Mouse (Mus musculus): ENCODE measurements at regions not wholly inside any gene's neighbourhood (a gene's known extent, or its start where the extent isn't known, plus 50 kb on each side); places are given as distances from the start of the nearest gene placed in this dataset.

DNA sequence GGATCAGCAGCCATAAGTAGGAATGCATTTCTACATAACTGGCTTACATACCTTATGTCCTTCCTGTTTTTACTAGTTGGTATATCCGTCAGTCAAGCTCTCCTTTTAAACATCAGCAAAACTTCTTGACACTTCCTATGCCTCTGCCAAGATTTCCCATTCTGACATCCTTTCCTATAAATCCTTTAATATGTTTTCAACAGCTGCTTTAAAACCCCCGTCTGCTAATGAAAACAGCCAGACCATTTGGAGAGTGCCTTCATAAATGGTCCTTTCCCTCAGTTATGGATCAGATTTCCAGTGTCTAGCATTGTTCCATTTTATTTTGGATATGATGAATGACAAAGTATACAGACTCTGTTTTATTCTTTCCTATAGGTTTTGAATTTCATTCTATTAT lies 270.7 kb upstream of the Rgmb start:
- no peaks in the 10 kb centered on the region for H3K4me1 ChIP-seq
- DNase-seq (ENCODE audit: low spot score) = no peak
- H3K9me3 ChIP-seq (replicated peaks) = no peaks in the 10 kb centered on the region
- WGBS = 88% methylated on average over 2 of the region's 2 CpGs
- H3K27ac ChIP-seq (replicated peaks) = no peak overlapping the region
- H3K4me3 ChIP-seq = no peak overlapping the region
- no peaks in the 10 kb centered on the region for H3K27me3 ChIP-seq (ENCODE audit: low read depth, poor library complexity, severe bottlenecking)
- H3K36me3 ChIP-seq = no peaks in the 10 kb centered on the region

DNA sequence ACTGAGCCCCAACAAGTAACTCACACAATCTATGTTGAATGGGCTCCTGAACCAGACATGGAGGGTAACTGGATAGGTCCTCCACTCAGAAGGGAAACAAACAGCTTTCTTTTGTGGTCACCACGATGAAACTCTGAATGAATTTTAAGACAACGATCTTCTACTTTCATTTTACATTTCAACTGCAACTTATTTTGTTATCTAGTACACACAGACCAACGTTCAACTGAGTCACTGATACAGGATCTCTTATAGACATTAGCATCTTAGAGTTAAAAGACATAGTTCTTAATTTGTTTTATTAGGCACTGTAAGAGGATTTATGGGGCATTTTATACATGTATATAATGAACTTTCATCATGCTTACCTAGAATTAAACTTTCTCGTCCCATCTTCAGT lies 262.1 kb upstream of the Rgmb start:
- H3K4me3 ChIP-seq = no peak overlapping the region
- H3K36me3 ChIP-seq = no peaks in the 10 kb centered on the region
- H3K27ac ChIP-seq (replicated peaks) = no peak overlapping the region
- H3K27me3 ChIP-seq (ENCODE audit: low read depth, poor library complexity, severe bottlenecking) = no peaks in the 10 kb centered on the region
- DNase-seq (ENCODE audit: low spot score) = no peak
- WGBS = 88% methylated on average over 4 of the region's 4 CpGs
- H3K4me1 ChIP-seq = peaks cover 18% of the 10 kb centered on the region
- H3K9me3 ChIP-seq (replicated peaks) = no peaks in the 10 kb centered on the region

DNA sequence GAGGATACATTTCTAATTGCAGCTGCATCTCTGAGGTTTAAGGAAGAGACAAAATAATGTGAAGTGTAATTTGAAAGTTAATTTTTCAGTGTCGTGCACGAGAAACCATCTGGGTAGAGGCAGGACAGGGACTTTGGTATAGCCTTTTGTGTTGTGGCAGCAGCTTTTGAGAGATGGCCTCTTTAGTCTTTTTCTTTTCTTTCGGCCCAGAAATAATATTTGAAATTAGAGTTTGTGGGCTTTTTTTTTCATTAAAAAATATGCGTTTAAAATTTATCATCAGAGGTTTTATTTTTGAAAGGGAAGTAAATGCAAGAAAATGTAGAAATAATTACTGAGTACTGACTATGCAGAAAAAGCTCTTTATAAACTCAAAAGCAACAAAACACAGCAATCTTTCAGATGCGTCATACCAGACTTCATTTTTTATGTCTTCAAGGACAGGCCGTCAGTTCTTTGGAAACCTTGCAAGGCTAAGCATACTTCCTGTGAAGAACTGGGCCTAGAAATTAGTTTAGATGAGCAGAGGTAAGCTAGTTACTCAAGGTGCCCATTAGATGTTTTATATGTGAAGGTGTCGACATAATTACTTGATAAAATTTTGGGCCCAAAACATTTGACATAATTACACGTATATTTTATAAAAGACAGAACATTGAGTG lies 258.9 kb upstream of the Rgmb start:
- Histone ChIP-seq H3K4me1 (peaks cover 18% of the 10 kb centered on the region), H3K27ac (replicated peaks) (peak overlapping the region; percentile 80), H3K4me3 (no peak overlapping the region), H3K9me3 (replicated peaks) (no peaks in the 10 kb centered on the region), H3K27me3 (ENCODE audit: low read depth, poor library complexity, severe bottlenecking) (no peaks in the 10 kb centered on the region), H3K36me3 (no peaks in the 10 kb centered on the region)
- 73% methylated on average over 8 of the region's 8 CpGs for WGBS
- DNase-seq (ENCODE audit: low spot score) = no peak

DNA sequence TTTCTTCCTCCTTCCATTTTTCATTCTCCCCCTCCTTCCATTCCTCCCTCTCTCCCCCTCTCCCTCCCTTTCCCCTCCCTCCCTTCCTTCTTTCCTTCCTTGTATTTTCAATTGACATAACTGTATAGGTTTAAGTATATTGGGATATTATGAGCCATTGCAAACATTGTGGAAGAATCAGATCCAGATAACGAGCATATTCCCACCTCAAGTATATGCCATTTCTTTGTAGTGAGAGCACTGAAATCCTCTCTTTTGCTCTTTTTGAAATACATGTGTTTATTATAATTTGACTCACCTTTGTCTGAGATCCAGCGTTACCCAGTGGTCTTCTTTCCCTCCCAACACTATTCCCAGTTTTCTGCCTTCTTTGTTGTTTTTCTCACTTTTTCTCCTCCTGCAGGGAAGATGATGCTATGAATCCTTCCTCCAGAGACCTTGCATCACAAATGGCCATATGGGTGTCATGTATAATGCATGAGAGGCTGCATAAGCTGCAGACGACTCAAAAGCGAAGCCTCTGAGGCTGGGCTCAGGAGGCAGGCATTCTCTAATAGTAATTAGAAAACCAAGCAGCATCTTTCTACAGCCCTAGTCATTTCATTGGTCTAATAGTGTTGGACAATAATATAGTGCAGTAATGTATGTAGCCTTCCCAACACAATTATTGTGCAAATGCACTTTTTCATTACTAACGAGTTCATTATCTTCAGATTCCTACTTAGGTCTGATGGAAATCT lies 258.2 kb upstream of the Rgmb start:
- Histone ChIP-seq H3K4me3 (peak overlapping the region; percentile 4; the same call in 1 of the 2 replicates), H3K9me3 (replicated peaks) (no peaks in the 10 kb centered on the region), H3K27me3 (ENCODE audit: low read depth, poor library complexity, severe bottlenecking) (no peaks in the 10 kb centered on the region), H3K27ac (replicated peaks) (peak overlapping the region; percentile 80), H3K36me3 (no peaks in the 10 kb centered on the region), H3K4me1 (peaks cover 18% of the 10 kb centered on the region)
- DNase-seq (ENCODE audit: low spot score) = peak; percentile 33
- 48% methylated on average over 5 of the region's 5 CpGs for WGBS

DNA sequence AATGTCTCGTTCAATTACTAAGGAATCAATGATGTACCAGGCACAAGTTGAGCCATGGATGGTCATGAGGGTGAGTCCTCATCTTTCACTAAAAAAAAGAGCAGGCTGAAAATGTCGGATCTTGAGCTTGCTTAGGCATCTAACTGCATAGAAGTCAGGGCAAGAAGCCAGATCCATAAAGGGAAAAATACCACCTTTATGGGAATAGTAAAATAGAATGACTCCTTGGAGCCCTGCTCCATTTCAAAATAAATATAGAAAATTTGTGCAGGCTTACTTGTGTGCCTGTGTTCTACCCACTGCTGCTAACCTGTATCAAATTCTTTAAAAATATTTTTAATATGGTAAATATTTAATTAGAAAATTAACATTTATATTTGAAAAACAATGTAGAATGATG lies 256.2 kb upstream of the Rgmb start:
- no peaks in the 10 kb centered on the region for H3K27me3 ChIP-seq (ENCODE audit: low read depth, poor library complexity, severe bottlenecking)
- H3K36me3 ChIP-seq = no peaks in the 10 kb centered on the region
- no peak for DNase-seq (ENCODE audit: low spot score)
- whole genome bisulfite sequencing = 88% methylated on average over 2 of the region's 2 CpGs
- no peak overlapping the region for H3K27ac ChIP-seq (replicated peaks)
- H3K4me1 ChIP-seq = peaks cover 18% of the 10 kb centered on the region
- no peaks in the 10 kb centered on the region for H3K9me3 ChIP-seq (replicated peaks)
- H3K4me3 ChIP-seq = no peak overlapping the region

DNA sequence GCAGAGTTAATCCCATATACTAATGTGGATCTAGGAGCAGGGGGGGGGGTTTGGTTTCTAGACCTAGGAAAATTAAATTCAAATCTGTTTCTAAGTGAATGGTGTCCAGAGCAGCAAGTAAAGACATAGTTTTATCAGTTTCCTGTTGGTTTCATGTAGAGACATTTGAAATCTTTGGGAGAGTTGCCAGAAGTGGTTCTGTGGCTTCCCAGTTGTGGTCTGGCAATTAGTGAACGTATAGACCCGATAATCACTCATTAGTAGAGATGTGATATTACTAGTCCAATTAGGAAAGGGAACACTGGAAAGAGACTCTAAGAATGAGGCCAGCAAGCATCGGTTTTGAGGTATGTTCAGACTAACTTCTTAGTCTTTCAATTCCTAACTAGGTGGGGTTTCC lies 252.0 kb upstream of the Rgmb start:
- H3K27me3 ChIP-seq (ENCODE audit: low read depth, poor library complexity, severe bottlenecking) = no peaks in the 10 kb centered on the region
- no peak for DNase-seq (ENCODE audit: low spot score)
- no peak overlapping the region for H3K4me3 ChIP-seq
- no peak overlapping the region for H3K27ac ChIP-seq (replicated peaks)
- H3K4me1 ChIP-seq = no peaks in the 10 kb centered on the region
- WGBS = 90% methylated on average over 3 of the region's 3 CpGs
- no peaks in the 10 kb centered on the region for H3K36me3 ChIP-seq
- no peaks in the 10 kb centered on the region for H3K9me3 ChIP-seq (replicated peaks)

DNA sequence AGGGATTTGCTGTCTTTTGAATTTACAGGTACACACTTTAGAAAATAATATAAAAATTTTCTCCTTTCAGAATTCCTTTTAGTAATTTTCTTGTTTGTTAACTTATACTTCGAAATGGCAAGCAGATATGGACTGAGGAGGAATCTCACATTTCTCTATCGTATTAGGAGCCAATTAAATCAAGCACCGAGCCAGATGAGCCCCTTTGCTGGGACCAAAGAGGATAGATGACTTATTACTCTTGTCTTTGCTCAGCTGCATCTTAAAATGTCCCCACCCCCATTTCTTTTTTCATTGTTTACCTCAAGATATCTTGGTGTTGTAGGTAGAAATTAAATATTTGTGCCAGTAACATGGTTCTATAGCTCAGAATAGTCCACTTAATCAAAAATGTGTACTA lies 247.7 kb upstream of the Rgmb start:
- Histone ChIP-seq H3K4me3 (no peak overlapping the region), H3K9me3 (replicated peaks) (no peaks in the 10 kb centered on the region), H3K36me3 (no peaks in the 10 kb centered on the region), H3K27ac (replicated peaks) (no peak overlapping the region), H3K27me3 (ENCODE audit: low read depth, poor library complexity, severe bottlenecking) (no peaks in the 10 kb centered on the region), H3K4me1 (no peaks in the 10 kb centered on the region)
- WGBS = 78% methylated on average over 3 of the region's 3 CpGs
- DNase-seq (ENCODE audit: low spot score) = no peak

DNA sequence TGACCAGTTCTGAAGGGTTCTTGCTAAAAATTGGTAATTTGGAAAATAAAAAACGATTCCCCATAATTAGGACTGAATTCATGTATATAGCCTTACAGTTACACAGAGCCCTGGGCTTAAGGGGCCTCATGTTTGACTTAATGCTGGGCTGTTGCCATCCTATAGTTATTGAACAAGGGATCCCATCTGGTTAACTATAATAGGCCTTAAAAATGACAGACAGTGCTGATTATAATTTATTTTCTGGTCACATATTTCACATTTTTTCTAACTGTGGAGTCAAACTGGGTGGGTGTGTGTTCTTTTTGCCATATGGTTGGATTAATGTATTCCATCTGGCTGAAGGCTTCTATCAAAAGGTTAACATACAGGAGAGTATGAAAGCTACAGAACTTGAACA lies 238.5 kb upstream of the Rgmb start:
- 67% methylated on average over 1 of the region's 1 CpGs for WGBS
- no peaks in the 10 kb centered on the region for H3K4me1 ChIP-seq
- DNase-seq (ENCODE audit: low spot score) = no peak

DNA sequence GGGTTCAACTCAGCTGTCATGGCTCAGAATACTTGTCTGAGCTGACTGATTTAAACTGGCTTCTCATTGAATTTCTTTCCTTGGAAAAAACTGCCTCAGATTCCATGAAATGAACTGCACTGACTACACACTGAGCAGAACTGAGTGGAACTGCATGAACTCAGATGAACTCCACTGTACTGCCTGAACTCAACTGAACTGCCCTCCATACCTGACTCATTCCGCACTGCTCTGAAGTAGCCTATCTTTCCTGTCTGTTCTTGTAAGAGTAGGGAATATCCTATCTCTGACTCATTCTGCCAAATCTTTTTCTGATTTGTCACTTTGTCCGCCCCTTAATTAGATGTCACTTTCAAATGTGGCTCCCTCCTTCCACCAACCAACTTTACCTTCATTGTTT lies 237.0 kb upstream of the Rgmb start:
- WGBS = 96% methylated on average over 2 of the region's 2 CpGs

More for the DNA sequence above, 238.5 kb upstream of the Rgmb start:
- Histone ChIP-seq H3K9me3 (replicated peaks) (no peaks in the 10 kb centered on the region), H3K4me3 (no peak overlapping the region), H3K27me3 (ENCODE audit: low read depth, poor library complexity, severe bottlenecking) (no peaks in the 10 kb centered on the region), H3K27ac (replicated peaks) (no peak overlapping the region), H3K36me3 (no peaks in the 10 kb centered on the region)

DNA sequence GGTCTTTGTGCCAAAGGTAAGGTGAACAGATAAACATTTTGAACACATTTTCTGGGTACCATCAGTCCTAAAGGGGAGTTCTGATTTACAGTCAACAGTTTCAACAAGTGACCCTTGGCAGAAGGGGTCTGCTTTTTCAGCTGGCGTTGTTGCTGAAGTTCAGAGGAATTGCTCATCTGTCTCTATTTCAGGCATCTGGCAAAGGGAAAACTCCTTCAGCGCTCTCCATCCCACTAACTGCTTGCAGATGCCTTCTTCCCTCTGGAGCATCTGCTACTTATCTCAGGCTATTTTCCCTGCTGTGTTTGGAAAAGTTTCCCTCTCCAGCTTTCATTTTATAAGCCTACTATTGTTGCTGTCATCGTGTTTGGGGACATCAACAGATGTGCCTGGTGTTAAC lies 223.6 kb upstream of the Rgmb start:
- no peak overlapping the region for H3K4me3 ChIP-seq
- WGBS = 49% methylated on average over 3 of the region's 3 CpGs
- peak; percentile 22 for DNase-seq (ENCODE audit: low spot score)
- H3K4me1 ChIP-seq = 0 out of 2 replicates have a peak, but pooled peaks cover 3% of the 10 kb centered on the region
- no peaks in the 10 kb centered on the region for H3K27me3 ChIP-seq (ENCODE audit: low read depth, poor library complexity, severe bottlenecking)
- no peak overlapping the region for H3K27ac ChIP-seq (replicated peaks)
- H3K9me3 ChIP-seq (replicated peaks) = no peaks in the 10 kb centered on the region
- H3K36me3 ChIP-seq = no peaks in the 10 kb centered on the region

More for the DNA sequence above, 237.0 kb upstream of the Rgmb start:
- Histone ChIP-seq H3K36me3 (no peaks in the 10 kb centered on the region), H3K9me3 (replicated peaks) (no peaks in the 10 kb centered on the region), H3K4me1 (no peaks in the 10 kb centered on the region), H3K4me3 (no peak overlapping the region), H3K27ac (replicated peaks) (no peak overlapping the region), H3K27me3 (ENCODE audit: low read depth, poor library complexity, severe bottlenecking) (no peaks in the 10 kb centered on the region)
- no peak for DNase-seq (ENCODE audit: low spot score)

DNA sequence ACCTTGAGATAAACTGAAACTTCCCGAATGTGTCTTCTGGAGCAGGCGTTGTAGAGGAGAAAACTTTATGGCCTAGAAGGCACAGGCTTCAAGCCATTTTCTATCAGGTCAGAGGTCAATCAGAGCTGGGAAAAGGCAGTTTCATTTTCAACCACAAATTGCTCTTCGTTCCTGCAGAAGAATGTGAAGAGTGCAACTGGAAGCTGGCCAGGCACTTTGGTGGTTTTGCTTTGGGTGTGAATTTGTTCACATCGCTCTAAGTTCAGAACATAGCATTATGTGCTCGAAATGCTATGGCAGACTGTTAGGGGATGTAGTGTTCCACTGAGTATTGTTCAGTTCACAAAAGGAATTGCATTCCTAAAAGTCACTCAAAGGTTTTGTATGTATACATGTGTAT lies 220.9 kb upstream of the Rgmb start:
- WGBS = 78% methylated on average over 5 of the region's 5 CpGs
- H3K9me3 ChIP-seq (replicated peaks) = no peaks in the 10 kb centered on the region
- H3K27me3 ChIP-seq (ENCODE audit: low read depth, poor library complexity, severe bottlenecking) = no peaks in the 10 kb centered on the region
- H3K4me1 ChIP-seq = 0 out of 2 replicates have a peak, but pooled peaks cover 3% of the 10 kb centered on the region
- H3K27ac ChIP-seq (replicated peaks) = no peak overlapping the region
- DNase-seq (ENCODE audit: low spot score) = no peak
- H3K36me3 ChIP-seq = no peaks in the 10 kb centered on the region
- H3K4me3 ChIP-seq = no peak overlapping the region

DNA sequence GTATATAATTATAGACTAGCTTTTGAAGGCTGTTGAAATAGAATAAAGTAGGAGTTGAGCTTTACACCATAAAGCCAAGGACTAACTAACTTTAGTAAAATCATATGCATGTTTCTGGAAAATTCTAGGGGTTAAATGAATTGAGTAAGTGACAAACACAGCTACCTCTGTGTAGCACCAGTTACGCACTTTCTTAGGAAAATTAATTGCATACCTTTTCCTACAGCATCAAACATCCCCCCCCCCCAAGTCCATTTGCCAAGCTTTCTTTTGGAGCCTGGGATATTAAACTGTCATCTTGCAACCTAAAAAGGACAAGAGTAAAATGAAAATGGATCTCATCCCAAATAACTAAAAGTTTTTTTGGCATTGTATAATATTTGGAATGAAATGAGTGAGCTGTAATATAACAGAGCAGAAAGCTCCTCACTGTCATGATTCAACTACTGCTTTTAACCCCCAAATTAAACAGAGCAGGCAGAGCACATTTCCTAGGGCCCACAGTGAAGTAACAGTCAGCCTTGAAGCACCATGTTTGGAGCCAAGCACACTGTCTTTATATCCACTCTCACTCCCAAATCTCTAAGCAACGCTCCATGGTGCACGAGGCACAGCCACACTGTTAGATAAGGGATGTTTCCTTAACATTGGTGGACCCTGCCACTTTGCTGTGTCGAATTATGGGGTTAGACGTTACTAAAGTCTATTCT lies 210.9 kb upstream of the Rgmb start:
- WGBS = 50% methylated on average over 5 of the region's 5 CpGs
- peak; percentile 15 for DNase-seq (ENCODE audit: low spot score)
- Histone ChIP-seq H3K9me3 (replicated peaks) (no peaks in the 10 kb centered on the region), H3K36me3 (no peaks in the 10 kb centered on the region), H3K4me1 (peaks cover 17% of the 10 kb centered on the region), H3K4me3 (no peak overlapping the region), H3K27me3 (ENCODE audit: low read depth, poor library complexity, severe bottlenecking) (no peaks in the 10 kb centered on the region), H3K27ac (replicated peaks) (peak overlapping the region; percentile 55)

DNA sequence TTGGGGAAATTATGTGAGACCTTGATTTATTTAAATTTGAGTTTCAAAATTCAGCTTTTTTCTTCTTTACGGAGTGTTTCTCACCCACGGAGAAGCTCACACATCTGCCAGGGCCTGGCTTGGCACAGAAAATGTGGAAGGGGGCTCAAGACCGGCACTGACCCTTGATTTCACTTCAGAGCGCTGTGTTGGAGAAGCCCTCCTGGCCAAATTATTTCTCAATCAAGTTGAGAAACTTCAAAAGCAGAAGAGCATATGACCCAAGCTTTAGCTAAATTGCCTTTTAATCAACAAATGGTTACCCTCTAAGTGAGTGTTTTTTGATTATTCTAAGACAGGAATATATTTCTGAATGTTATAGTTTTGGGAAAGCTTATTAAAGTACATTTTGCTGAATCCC lies 197.2 kb upstream of the Rgmb start:
- no peaks in the 10 kb centered on the region for H3K27me3 ChIP-seq (ENCODE audit: low read depth, poor library complexity, severe bottlenecking)
- H3K27ac ChIP-seq (replicated peaks) = no peak overlapping the region
- 86% methylated on average over 4 of the region's 4 CpGs for WGBS
- H3K4me3 ChIP-seq = no peak overlapping the region
- no peaks in the 10 kb centered on the region for H3K9me3 ChIP-seq (replicated peaks)
- DNase-seq (ENCODE audit: low spot score) = no peak
- H3K4me1 ChIP-seq = no peaks in the 10 kb centered on the region
- no peaks in the 10 kb centered on the region for H3K36me3 ChIP-seq

Measured in midbrain, embryonic 10.5 days (tissue).